Mouse (Mus musculus): ENCODE measurements around the gene Tcp11. TPM values are rescaled to one million over a fixed set of nuclear protein-coding genes. Genes with fewer than 3 reads are reported as not detected.

Tcp11 gene
- total RNA-seq, 2 experiments from 2014 or later: 2.2 to 3.6 TPM

- intact Hi-C loops (cut with DNase I): loop anchor here (10.0 kb wide), 1 partner anchor 133 kb away; no protein-coding TSS in a partner anchor
- DNase-seq: no peak
These were observed 32.9 kb downstream of the Tcp11 start for GRCm38 (mm10) chr17:28047520-28047919.

DNA sequence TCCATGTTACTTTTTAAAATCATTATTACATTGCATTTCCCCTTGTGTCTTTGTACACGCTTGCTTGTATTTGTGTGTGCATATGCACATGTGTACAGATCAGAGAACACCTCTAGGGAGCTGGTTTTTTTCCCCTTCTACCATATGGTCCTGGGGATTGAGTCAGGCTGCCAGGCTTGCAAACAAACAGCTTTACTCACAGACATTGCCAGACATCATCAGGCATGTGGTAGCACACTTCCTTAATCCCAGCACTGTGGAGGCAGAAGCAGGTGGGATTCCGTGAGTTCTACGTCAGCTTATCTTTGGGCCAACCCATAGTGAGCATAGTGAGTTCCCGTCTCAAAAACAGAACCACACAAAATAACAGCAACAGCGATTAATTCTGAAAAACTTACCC lies 33.4 kb downstream of the Tcp11 start:
- DNase-seq: no peak
- intact Hi-C loops (cut with DNase I): loop anchor here (10.0 kb wide), 1 partner anchor 132 kb away; no protein-coding TSS in a partner anchor

DNA sequence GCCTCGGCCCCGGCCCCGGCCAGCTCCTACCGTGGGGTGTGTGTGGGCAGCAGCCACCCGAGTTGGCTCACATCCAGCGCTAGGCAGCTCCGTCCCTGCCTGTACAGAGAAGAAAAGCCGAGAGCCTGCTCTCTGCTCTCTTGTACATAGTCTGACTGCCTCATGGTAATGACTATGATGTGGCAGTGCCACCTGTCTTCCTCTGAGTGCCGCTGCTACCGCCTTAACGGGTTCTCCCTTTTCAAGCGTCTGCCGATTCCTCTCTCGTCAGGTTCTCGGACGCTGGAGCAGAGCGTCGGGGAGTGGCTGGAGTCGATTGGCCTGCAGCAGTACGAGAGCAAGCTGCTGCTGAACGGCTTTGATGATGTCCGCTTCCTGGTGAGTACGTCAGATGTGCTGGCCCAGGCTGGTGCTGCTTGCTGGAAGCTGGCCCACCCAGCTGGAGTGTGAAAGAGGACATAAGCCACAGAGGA lies 38.1 kb downstream of the Tcp11 start:
- peak; percentile 68 for DNase-seq
- intact Hi-C loops (cut with DNase I): loop anchor here (10.0 kb wide), 1 partner anchor 128 kb away; no protein-coding TSS in a partner anchor

DNA sequence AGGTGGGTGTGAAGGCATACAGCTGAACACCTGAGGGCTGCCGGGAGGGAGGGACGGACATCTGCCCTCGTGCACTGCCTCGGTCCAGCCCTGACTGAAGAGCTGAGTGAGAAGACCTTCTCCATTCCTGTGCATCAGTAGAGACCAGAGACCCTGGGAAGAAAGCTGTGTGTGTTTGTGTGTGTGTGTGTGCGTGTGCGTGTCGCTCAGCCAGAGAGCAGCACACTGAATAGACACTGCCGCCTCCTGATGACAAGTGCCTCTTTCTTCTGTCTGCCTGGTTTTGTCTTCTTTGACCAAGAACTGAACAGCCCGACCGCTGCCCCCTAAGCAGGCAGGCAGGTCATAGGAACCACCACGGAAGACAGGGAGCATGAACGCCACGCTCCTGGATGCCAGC lies 39.1 kb downstream of the Tcp11 start:
- no peak for DNase-seq
- intact Hi-C loops (cut with DNase I): loop anchor here (10.0 kb wide), 1 partner anchor 126 kb away; no protein-coding TSS in a partner anchor

GRCm38 (mm10) chr17:28040620-28041019 lies 39.8 kb downstream of the Tcp11 start:
- intact Hi-C loops (cut with DNase I): loop anchor here (10.0 kb wide), 1 partner anchor 126 kb away; no protein-coding TSS in a partner anchor
- DNase-seq: peak; percentile 26

GRCm38 (mm10) chr17:28036813-28037756 lies 43.4 kb downstream of the Tcp11 start:
- peak; percentile 66 for DNase-seq
- intact Hi-C loops (cut with DNase I): no loop called here

GRCm38 (mm10) chr17:28034986-28035385 lies 45.5 kb downstream of the Tcp11 start:
- no peak for DNase-seq
- intact Hi-C loops (cut with DNase I): no loop called here

- no peak for DNase-seq
- intact Hi-C loops (cut with DNase I): no loop called here
These were observed 47.3 kb downstream of the Tcp11 start for GRCm38 (mm10) chr17:28033046-28033580.

DNA sequence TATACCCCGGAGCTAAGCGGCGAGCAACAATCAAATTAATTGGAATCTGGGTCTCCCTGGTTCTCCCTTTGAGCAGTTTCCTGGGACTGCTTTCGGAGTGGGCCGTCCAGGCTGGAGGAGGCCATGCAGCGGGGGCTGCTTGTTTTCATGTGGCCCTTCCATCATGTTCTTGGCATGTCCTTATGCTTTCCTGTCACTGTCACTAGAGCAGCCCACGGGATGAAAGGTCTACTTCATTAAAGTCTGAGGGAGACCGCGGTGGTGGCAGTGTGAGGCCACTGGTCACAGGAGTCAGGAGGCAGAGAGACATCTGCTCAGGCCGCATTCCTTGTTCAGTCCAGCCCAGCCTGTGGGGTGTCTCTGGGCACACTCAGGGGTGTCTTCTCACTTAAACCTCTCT lies 48.2 kb downstream of the Tcp11 start:
- DNase-seq: no peak
- intact Hi-C loops (cut with DNase I): no loop called here

GRCm38 (mm10) chr17:28031281-28031941 lies 49.0 kb downstream of the Tcp11 start:
- no peak for DNase-seq
- intact Hi-C loops (cut with DNase I): no loop called here

GRCm38 (mm10) chr17:28030446-28030845 lies 50.0 kb downstream of the Tcp11 start:
- no peak for DNase-seq
- intact Hi-C loops (cut with DNase I): no loop called here

DNA sequence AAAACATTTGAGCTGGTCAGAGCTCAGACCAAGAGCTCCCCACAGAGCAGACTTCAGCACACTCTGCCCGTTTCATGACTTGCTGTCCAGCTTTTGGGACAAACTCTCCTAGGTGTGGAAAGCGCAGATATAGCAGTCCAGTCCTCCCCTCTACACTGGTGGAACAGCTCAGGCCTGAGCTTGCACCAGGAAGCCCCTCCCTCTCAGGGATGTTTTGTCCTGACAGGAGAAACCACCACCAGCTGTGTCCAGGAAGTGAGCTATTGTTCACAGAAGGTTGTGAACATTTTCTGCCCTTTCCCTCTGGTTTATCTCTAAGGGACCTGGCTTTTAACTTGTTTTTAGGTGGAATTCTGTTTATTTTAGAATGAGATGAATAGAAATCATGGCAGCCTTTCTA lies 51.1 kb downstream of the Tcp11 start:
- DNase-seq: no peak
- intact Hi-C loops (cut with DNase I): no loop called here

DNA sequence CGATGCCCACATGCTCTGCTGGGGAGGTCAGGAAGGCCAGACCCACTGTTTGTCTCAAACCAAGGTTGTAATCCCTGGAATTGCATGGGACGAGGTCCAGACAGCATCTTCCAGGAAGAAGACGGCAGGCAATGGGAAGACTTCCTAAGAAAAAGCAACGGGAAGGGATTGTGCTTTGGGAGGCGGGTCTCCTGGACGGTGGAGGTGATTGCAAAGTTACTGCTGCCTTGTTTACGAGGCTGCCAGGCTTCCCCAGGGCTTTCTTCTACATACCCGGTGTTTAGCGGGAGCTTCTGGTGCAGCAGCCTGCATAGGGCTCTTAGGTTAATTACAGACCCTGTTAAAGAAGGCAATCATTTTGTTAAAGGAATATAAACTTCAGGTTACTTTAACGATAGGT lies 52.2 kb downstream of the Tcp11 start:
- DNase-seq: no peak
- intact Hi-C loops (cut with DNase I): no loop called here

- no peak for DNase-seq
- intact Hi-C loops (cut with DNase I): no loop called here
These were observed 53.2 kb downstream of the Tcp11 start for GRCm38 (mm10) chr17:28027197-28027596.

DNA sequence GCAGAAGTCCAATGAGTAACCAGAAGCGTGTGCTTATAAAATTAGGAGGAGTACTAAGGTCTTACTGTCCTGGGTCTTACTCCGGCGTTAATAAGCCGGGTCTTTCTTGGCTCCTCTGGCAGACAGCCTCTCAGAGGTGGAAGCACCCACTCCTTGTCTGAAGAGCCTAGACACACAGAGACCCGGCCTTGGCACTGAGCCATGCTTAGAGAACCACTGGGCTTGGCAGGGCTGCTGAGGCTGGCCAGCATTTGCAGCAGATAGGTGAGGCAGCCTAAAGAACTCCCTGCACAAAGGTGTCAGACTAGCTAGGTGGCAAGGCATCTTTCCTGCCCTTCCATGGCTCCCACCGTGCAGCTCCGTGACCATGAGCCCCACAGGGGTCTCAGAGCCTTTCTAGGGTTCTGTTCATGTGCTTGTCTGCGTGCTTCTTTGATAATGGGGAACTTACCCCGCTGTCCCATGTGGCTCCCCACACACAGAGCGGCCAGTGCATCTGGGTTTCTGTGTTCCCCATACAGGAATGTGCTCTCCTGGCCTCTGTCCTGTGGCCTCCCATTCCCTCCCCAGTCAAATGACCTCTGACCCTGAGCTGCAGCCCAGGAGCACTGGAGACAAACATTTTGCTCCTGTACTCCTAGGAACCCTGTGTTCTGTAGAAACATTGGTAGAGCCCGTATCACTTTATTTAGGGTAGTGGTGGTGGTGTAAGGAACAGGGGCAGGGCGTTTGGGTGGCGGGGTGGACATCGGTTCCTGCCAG lies 54.1 kb downstream of the Tcp11 start:
- DNase-seq: peak; percentile 69
- intact Hi-C loops (cut with DNase I): no loop called here

DNA sequence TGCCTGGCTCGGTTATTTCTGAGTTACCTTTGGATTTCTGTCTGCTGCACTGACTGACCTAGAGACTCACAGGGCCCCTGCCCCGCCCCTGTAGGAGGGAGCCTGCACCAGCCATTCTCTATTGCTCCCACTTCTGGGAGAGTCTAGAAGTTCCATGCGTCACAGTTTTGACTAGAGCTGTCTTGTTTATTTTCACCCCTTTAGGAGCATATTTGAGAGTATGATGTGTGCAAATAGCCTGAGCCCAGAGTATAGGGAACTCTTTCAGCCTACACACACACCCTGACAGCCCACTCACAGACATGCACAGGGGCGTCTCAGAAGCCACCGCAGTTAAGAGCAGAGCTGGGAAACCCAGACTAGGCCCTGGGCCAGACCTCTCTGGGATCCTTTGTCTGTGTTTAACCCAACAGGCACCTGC lies 54.9 kb downstream of the Tcp11 start:
- intact Hi-C loops (cut with DNase I): no loop called here
- no peak for DNase-seq

DNA sequence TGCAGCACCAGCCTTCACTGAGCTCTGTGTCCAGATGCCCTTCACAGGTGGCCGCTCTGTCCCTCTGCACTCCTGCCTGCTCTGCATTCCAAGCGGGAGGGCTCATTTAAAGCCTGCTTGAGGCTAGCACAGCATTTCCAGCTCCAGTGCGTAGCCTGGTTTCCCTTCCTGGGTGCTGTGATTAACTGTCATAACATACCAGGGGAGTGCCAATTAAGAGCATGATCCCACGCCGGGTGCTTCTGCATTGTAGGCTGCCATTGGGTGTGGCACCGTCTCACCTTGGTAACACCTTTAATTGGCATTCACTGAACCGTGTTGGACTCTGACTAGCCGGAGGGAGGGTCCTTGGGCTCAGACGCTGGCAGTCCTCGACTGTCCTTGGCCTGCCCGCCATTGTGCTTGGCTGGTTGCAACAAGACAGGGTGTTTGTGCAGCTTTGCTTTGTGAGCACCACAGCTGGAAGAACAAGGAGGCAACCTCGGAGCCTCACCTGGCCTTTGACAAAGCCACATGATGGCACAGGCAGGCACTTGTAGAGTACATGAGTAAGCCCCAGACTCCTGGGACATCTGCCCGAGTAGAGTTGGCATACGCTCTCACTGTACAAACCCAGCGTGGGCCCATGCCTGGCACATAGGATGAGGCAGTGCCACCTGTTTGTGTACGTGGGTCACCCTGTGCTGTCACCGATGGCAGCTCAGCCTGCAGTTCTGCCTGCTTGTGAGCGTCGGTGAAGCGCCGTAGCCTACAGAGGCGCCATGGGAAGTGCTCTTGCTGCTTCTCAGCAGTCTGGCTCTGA lies 57.4 kb downstream of the Tcp11 start:
- peak; percentile 45 for DNase-seq
- intact Hi-C loops (cut with DNase I): no loop called here

- no peak for DNase-seq
- intact Hi-C loops (cut with DNase I): no loop called here
These were observed 58.5 kb downstream of the Tcp11 start for GRCm38 (mm10) chr17:28021911-28022310.

Data from left cerebral cortex, postnatal 4 days (tissue).